Mouse (Mus musculus): Measurements from ENCODE around the gene Camk2g. TPM values are rescaled to one million over a fixed set of nuclear protein-coding genes. Genes with fewer than 3 reads are reported as not detected.

Gene Camk2g
- total and polyA plus RNA-seq, 3 experiments = 15.7 to 33.1 (median 18.5) TPM

GRCm38 (mm10) chr14:20749494-20750051 lies 44.3 kb downstream of the Camk2g start:
- dilution Hi-C loops (cut with MboI; ENCODE audit: extremely low pct_ligation_motif_present, extremely low pct_unique_long_range_greater_than_20kb, low sequenced_read_pairs) (no loop called here), in situ Hi-C loops (cut with MboI; ENCODE audit: low pct_ligation_motif_present, low pct_unique_long_range_greater_than_20kb, low sequenced_read_pairs) (no loop called here)
- no peak for DNase-seq (ENCODE audit: extremely low read depth)
- H3K79me2 ChIP-seq (replicated peaks; ENCODE audit: control insufficient read depth, extremely low read depth, insufficient read depth, poor library complexity, severe bottlenecking) = no peaks in the 10 kb centered on the region
- H3K9me3 ChIP-seq (replicated peaks; ENCODE audit: low read length) = no peaks in the 10 kb centered on the region
- H3K9ac ChIP-seq (ENCODE audit: insufficient read depth, low read depth) = no peak overlapping the region
- no peak overlapping the region for H3K4me2 ChIP-seq (ENCODE audit: insufficient read depth, low read depth, poor library complexity, severe bottlenecking)
- H3K4me1 ChIP-seq (ENCODE audit: control insufficient read depth in 1 of 2, insufficient read depth in 2 of 2) = no peaks in the 10 kb centered on the region
- peaks cover 12 to 73% of the 10 kb centered on the region in 2 experiments for H3K36me3 ChIP-seq (replicated peaks in 1 of 2; ENCODE audit: control insufficient read depth in 1 of 2, insufficient read depth in 1 of 2, low read length in 1 of 2)
- no peak overlapping the region for H3K4me3 ChIP-seq (replicated peaks in 1 of 3; ENCODE audit: low read depth in 2 of 3, low read length in 2 of 3, poor library complexity in 1 of 3)
- H3K27ac ChIP-seq (ENCODE audit: insufficient read depth, low read depth) = no peak overlapping the region
- no peak for TF ChIP-seq POLR2AphosphoS2 (IDR thresholded peaks at IDR 0.05; ENCODE audit: low read depth, low read length)
- no peak for TF ChIP-seq HCFC1 (IDR thresholded peaks at IDR 0.05; ENCODE audit: low read depth, low read length)
- TF ChIP-seq GABPA (IDR thresholded peaks at IDR 0.05; ENCODE audit: insufficient replicate concordance, low read depth, low read length) = no peak
- TF ChIP-seq JUN (IDR thresholded peaks at IDR 0.05; ENCODE audit: insufficient read depth, low read depth, low read length) = no peak
- no peaks in the 10 kb centered on the region for H3K27me3 ChIP-seq (replicated peaks)

- DNase-seq (ENCODE audit: extremely low read depth) = no peak
- in situ Hi-C loops (cut with MboI; ENCODE audit: low pct_ligation_motif_present, low pct_unique_long_range_greater_than_20kb, low sequenced_read_pairs) = no loop called here
- H3K9ac ChIP-seq (ENCODE audit: insufficient read depth, low read depth) = no peak overlapping the region
- no peaks in the 10 kb centered on the region for H3K4me1 ChIP-seq (ENCODE audit: control insufficient read depth in 1 of 2, insufficient read depth in 2 of 2)
- dilution Hi-C loops (cut with MboI; ENCODE audit: extremely low pct_ligation_motif_present, extremely low pct_unique_long_range_greater_than_20kb, low sequenced_read_pairs) = no loop called here
- no peaks in the 10 kb centered on the region for H3K27me3 ChIP-seq (replicated peaks)
- no peak overlapping the region for H3K4me2 ChIP-seq (ENCODE audit: insufficient read depth, low read depth, poor library complexity, severe bottlenecking)
- peaks cover 15 to 75% of the 10 kb centered on the region in 2 experiments for H3K36me3 ChIP-seq (replicated peaks in 1 of 2; ENCODE audit: control insufficient read depth in 1 of 2, insufficient read depth in 1 of 2, low read length in 1 of 2)
- TF ChIP-seq USF1 (IDR thresholded peaks at IDR 0.05; ENCODE audit: low read depth, low read length) (no peak), JUN (IDR thresholded peaks at IDR 0.05; ENCODE audit: insufficient read depth, low read depth, low read length) (no peak), IRF4 (IDR thresholded peaks at IDR 0.05; ENCODE audit: low read depth, low read length) (no peak), MEF2A (IDR thresholded peaks at IDR 0.05; ENCODE audit: borderline replicate concordance, low read depth, low read length) (no peak), TBP (conservative IDR thresholded peaks at IDR 0.05; ENCODE audit: low read depth, low read length) (no peak), ETS1 (conservative IDR thresholded peaks at IDR 0.05; ENCODE audit: low read depth, low read length) (no peak), E2F4 (IDR thresholded peaks at IDR 0.05; ENCODE audit: insufficient replicate concordance, low read depth, low read length) (no peak), POLR2A (IDR thresholded peaks at IDR 0.05; ENCODE audit: low read depth, low read length) (no peak), SIN3A (IDR thresholded peaks at IDR 0.05; ENCODE audit: low read length) (no peak), HCFC1 (IDR thresholded peaks at IDR 0.05; ENCODE audit: low read depth, low read length) (no peak), MAFK (IDR thresholded peaks at IDR 0.05; ENCODE audit: insufficient replicate concordance, low read length) (no peak), CTCF (conservative IDR thresholded peaks at IDR 0.05 in 1 of 2, IDR thresholded peaks at IDR 0.05 in 1 of 2; ENCODE audit: low read depth in 2 of 2, low read length in 2 of 2) (no peak), UBTF (IDR thresholded peaks at IDR 0.05; ENCODE audit: low read depth, low read length) (no peak), ZKSCAN1 (IDR thresholded peaks at IDR 0.05; ENCODE audit: borderline replicate concordance, low read depth, low read length) (no peak), ELF1 (IDR thresholded peaks at IDR 0.05; ENCODE audit: low read depth, low read length) (no peak), CHD1 (IDR thresholded peaks at IDR 0.05; ENCODE audit: low read depth, low read length) (no peak), GABPA (IDR thresholded peaks at IDR 0.05; ENCODE audit: insufficient replicate concordance, low read depth, low read length) (no peak)
- H3K79me2 ChIP-seq (replicated peaks; ENCODE audit: control insufficient read depth, extremely low read depth, insufficient read depth, poor library complexity, severe bottlenecking) = no peaks in the 10 kb centered on the region
- H3K9me3 ChIP-seq (replicated peaks; ENCODE audit: low read length) = no peaks in the 10 kb centered on the region
- no peak overlapping the region for H3K27ac ChIP-seq (ENCODE audit: insufficient read depth, low read depth)
- no peak overlapping the region for H3K4me3 ChIP-seq (replicated peaks in 1 of 3; ENCODE audit: low read depth in 2 of 3, low read length in 2 of 3, poor library complexity in 1 of 3)
These were observed 45.5 kb downstream of the Camk2g start for GRCm38 (mm10) chr14:20748388-20748787.
